ENCODE assay signal across 8 mouse cellular contexts in genomic region chr3:96576690-96577541, GRCm38 (mm10). TPM values are rescaled to one million over a fixed set of nuclear protein-coding genes. Genes with fewer than 3 reads are reported as not detected.
DNase-seq lines count a peak whose midpoint lies in the region; ATAC-seq and TF ChIP-seq lines count a peak whose summit lies in the region.

Gm16253 (plus strand) TSS chr3:96576984.

- H3K36me3 ChIP-seq in ES-E14 (ENCODE audit: control insufficient read depth, insufficient read depth, low read length, poor library complexity, severe bottlenecking) = no peaks in the 10 kb centered on the region
- no peaks in the 10 kb centered on the region for H3K36me3 ChIP-seq in forebrain, embryonic 14.5 days (ENCODE audit: control insufficient read depth, insufficient read depth, low read length)
- H3K36me3 ChIP-seq in neural tube, embryonic 15.5 days = no peaks in the 10 kb centered on the region

- intact Hi-C loops in heart, postnatal 14 days (cut with DNase I) = loop anchor here (1.0 kb wide), 1 partner anchor 20 kb away; the partner anchor contains the start of gene Txnip

- H3K27ac ChIP-seq in ES-E14 (ENCODE audit: insufficient read depth, low read depth, low read length, poor library complexity, severe bottlenecking) = peak within 1 kb of the TSS; percentile 100
- H3K27ac ChIP-seq in forebrain, embryonic 14.5 days (ENCODE audit: low read depth, low read length) = peak within 1 kb of the TSS; percentile 27; the same call in 1 of the 2 replicates
- H3K27ac ChIP-seq in neural tube, embryonic 15.5 days (replicated peaks) = peak within 1 kb of the TSS; percentile 83

- peak; percentile 97 for DNase-seq in ES-E14 (ENCODE audit: low read depth, low spot score)
- DNase-seq in cerebellum, adult 11 months = peak; percentile 67
- peak; percentile 87 for DNase-seq in forebrain, embryonic 14.5 days (ENCODE audit: low spot score)
- peak; percentile 89 to 95 for DNase-seq in heart, postnatal 14 days
- DNase-seq in layer of hippocampus, adult 18-20 months (ENCODE audit: low spot score in 2 of 2) = peak; percentile 75 to 89
- DNase-seq in lung, adult 2 months = peak; percentile 85
- DNase-seq in thymus, adult 18-20 months = peak; percentile 75 to 88

- peak within 1 kb of the TSS; percentile 34 for H3K4me2 ChIP-seq in forebrain, embryonic 14.5 days (ENCODE audit: low read length)
- peak within 1 kb of the TSS; percentile 58 for H3K4me2 ChIP-seq in neural tube, embryonic 15.5 days

- TF ChIP-seq POLR2A in lung, adult 2 months (IDR thresholded peaks at IDR 0.05; ENCODE audit: borderline replicate concordance, extremely low read depth, low read depth, low read length) = peak; percentile 79; the same call in 1 of the 2 replicates

- in situ Hi-C loops in ES-E14 (cut with MboI; ENCODE audit: low sequenced_read_pairs in 2 of 2, unreplicated experiment in 2 of 2) = no loop called here

- no peaks in the 10 kb centered on the region for H3K9me3 ChIP-seq in ES-E14 (ENCODE audit: control insufficient read depth, insufficient read depth, low read depth, low read length)
- no peaks in the 10 kb centered on the region for H3K9me3 ChIP-seq in forebrain, embryonic 14.5 days (replicated peaks; ENCODE audit: control insufficient read depth, low read length)
- no peaks in the 10 kb centered on the region for H3K9me3 ChIP-seq in neural tube, embryonic 15.5 days (replicated peaks)

- 0 out of 2 replicates have a peak, but pooled peaks have one; percentile 0 for TF ChIP-seq CTCF in lung, adult 2 months (IDR thresholded peaks at IDR 0.05; ENCODE audit: insufficient read depth, low read length)

- peaks cover 1 to 46% of the 10 kb centered on the region in 2 experiments; a peak in 3 of 4 replicates for H3K4me1 ChIP-seq in ES-E14 (ENCODE audit: control insufficient read depth in 2 of 2, insufficient read depth in 2 of 2, low read length in 2 of 2, poor library complexity in 1 of 2)
- peaks cover 4% of the 10 kb centered on the region; the same call in 1 of the 2 replicates for H3K4me1 ChIP-seq in forebrain, embryonic 14.5 days (ENCODE audit: control insufficient read depth, insufficient read depth, low read length)
- H3K4me1 ChIP-seq in lung, adult 2 months (ENCODE audit: control insufficient read depth, insufficient read depth, low read length) = peaks cover 31% of the 10 kb centered on the region
- H3K4me1 ChIP-seq in neural tube, embryonic 15.5 days = peaks cover 35% of the 10 kb centered on the region

- no peaks in the 10 kb centered on the region for H3K27me3 ChIP-seq in forebrain, embryonic 14.5 days (replicated peaks; ENCODE audit: control insufficient read depth, insufficient read depth, low read length)
- H3K27me3 ChIP-seq in neural tube, embryonic 15.5 days (replicated peaks) = peaks cover 7% of the 10 kb centered on the region; the same call in 1 of the 2 replicates

- H3K4me3 ChIP-seq in ES-E14 (ENCODE audit: insufficient read depth in 1 of 2, low read depth in 1 of 2, low read length in 2 of 2, poor library complexity in 1 of 2, severe bottlenecking in 1 of 2) = peak within 1 kb of the TSS; percentile 55 to 56
- peak within 1 kb of the TSS; percentile 4; the same call in 1 of the 2 replicates for H3K4me3 ChIP-seq in forebrain, embryonic 14.5 days (ENCODE audit: low read depth, low read length)
- peak within 1 kb of the TSS; percentile 22 for H3K4me3 ChIP-seq in lung, adult 2 months (replicated peaks; ENCODE audit: extremely low read depth, low read depth, low read length)
- H3K4me3 ChIP-seq in neural tube, embryonic 15.5 days (replicated peaks) = peak within 1 kb of the TSS; percentile 21

- peak within 1 kb of the TSS; percentile 81 for H3K9ac ChIP-seq in ES-E14 (ENCODE audit: insufficient read depth, low read depth, low read length, poor library complexity, severe bottlenecking)
- H3K9ac ChIP-seq in forebrain, embryonic 14.5 days (ENCODE audit: low read length) = no peak within 1 kb of the TSS
- H3K9ac ChIP-seq in neural tube, embryonic 15.5 days (replicated peaks) = peak within 1 kb of the TSS; percentile 14; the same call in 1 of the 2 replicates

- WGBS in forebrain, embryonic 14.5 days = 41% methylated on average over 17 of the region's 17 CpGs
- 8% methylated on average over 17 of the region's 17 CpGs for WGBS in lung, adult 2 months
- WGBS in neural tube, embryonic 15.5 days = 15% methylated on average over 17 of the region's 17 CpGs

- peak; percentile 83 for ATAC-seq in forebrain, embryonic 14.5 days
- ATAC-seq in neural tube, embryonic 15.5 days (ENCODE audit: low FRiP score) = peak; percentile 89

TF ChIP-seq in ES-E14, 5 proteins besides CTCF, POLR2A, EP300 and RAD21:
- peak; percentile 65; the same call in 1 of the 2 replicates for TF ChIP-seq HCFC1 (IDR thresholded peaks at IDR 0.05; ENCODE audit: borderline replicate concordance, insufficient read depth, low read length)
- TF ChIP-seq ZNF384 (IDR thresholded peaks at IDR 0.05; ENCODE audit: low read depth, low read length) = no peak
- TF ChIP-seq CHD2 (IDR thresholded peaks at IDR 0.05; ENCODE audit: low read depth, low read length) = peak; percentile 85

RNA-seq across cellular contexts. Expression of gene Gm16253, which starts in this region (rescaled TPM):
- total RNA-seq in ES-E14 (2012; rRNA removed) = 1.8 and 2.0 TPM in 2 replicates
- 0.45 TPM in 1 of 2 replicates, not detected in the other for polyA plus RNA-seq in forebrain, embryonic 14.5 days (2014; fragmentation: Nextera tagmentation; extraction: Ambion mirVana)
- 1 to 10 TPM; 3.7 to 4.5 TPM for total RNA-seq in heart, postnatal 14 days (2021)
- not detected for total RNA-seq in layer of hippocampus, adult 18-20 months (2021)
- not detected in 2 replicates for polyA plus RNA-seq in lung, adult 2 months (2012; rRNA removed)
- 1.8 TPM in 2 replicates for polyA plus RNA-seq in neural tube, embryonic 15.5 days (2015; fragmentation: Nextera tagmentation; extraction: Ambion mirVana)

Comparison
In these comparisons a context has a peak if more than half of its experiments do, and no peak if none do; other contexts are left out.
1. Peak in every context shown above with its lines: DNase-seq, ATAC-seq, H3K4me3 ChIP-seq and H3K27ac ChIP-seq.
2. Peak in DNase-seq, ATAC-seq, H3K4me3 ChIP-seq, H3K27ac ChIP-seq and H3K4me2 ChIP-seq in forebrain, embryonic 14.5 days; RNA of the gene not detected or under 1 TPM.
3. Peak in DNase-seq in layer of hippocampus, adult 18-20 months; RNA of the gene not detected or under 1 TPM.
4. Peak in DNase-seq and H3K4me3 ChIP-seq in lung, adult 2 months; RNA of the gene not detected or under 1 TPM.
5. H3K27ac ChIP-seq: peak in every context shown above with its lines; median percentile 100 in ES-E14; 83 in neural tube, embryonic 15.5 days; 27 in forebrain, embryonic 14.5 days.
6. H3K4me3 ChIP-seq: peak in every context shown above with its lines; median percentile 56 in ES-E14; 22 in lung, adult 2 months; 21 in neural tube, embryonic 15.5 days; 4 in forebrain, embryonic 14.5 days.